Mouse (Mus musculus) adipocyte (in vitro differentiated cells): ENCODE results near the gene Cd40.

Source experiments
- DNase-seq: peaks from one replicate; pipeline ENCODE4 v3.0.0-alpha.2; 2016; ENCODE audit warnings: low spot score

Gene Cd40

DNA sequence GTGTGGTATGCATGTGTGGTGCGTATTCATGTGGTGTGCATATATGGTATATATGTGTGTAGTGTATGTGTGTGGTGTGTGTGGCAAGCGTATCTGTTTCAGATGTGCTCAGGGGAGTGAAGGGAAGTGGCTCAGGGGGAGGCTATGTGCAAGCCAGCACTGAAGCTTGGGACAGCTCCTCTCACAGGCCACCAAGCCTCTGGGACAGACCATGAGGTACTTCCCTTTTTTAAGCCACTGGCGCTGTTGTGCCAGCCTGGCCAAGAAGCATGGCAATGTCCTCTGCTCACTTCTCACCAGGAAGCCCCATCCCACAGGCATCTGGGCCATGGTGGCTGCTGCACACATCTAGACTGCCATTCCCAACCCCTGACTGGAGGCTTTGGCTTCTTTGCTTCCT is 47.5 kb downstream of the Cd40 start:
- DNase-seq, result no peak

DNA sequence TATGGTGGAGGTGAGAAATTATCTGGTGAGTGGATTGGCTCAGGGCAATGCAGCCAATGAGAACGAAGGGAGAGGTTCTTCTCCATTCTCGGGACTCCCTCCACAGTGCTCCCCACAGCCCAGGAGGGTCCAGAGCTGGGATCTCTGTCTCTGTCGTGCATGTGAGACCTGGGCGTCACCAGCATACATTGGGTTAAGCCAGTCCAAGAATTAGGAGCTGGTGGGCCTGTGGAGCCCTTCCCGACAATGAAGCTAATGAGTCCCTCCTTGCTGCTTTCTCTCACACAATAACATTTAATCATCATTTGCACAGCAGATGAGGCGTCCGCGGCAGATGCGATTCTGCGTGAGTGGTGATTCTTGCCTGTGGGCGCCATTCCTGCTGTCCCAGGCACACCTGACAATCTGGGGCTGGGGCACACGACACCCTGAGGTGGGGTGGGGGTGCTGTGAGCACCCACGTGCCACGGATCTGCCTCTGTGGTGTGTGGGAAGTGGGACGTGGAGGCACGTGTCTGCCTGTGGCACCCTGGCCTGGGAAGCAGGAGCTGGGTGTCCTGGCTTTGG is 50.2 kb downstream of the Cd40 start:
- DNase-seq, result no peak

DNA sequence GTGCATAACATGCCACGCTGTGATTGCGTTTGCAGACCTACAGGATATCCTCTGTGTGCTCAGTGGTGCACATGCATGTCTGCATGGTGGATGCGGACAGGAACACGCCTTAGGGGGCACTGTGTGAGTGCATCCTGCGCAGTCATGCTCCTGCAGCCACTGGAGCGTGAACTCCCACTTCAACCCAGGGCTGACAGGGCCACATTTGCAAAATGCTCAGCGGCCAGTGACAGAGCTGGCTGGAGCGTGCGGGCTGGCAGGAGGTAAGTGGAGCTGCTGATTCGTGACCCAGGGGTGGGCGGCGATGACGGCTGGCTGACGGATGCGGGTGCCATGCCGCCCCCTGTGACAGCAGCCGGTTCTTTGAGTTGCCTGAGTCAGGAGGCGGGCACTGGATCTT is 51.2 kb downstream of the Cd40 start:
- DNase-seq, result no peak

DNA sequence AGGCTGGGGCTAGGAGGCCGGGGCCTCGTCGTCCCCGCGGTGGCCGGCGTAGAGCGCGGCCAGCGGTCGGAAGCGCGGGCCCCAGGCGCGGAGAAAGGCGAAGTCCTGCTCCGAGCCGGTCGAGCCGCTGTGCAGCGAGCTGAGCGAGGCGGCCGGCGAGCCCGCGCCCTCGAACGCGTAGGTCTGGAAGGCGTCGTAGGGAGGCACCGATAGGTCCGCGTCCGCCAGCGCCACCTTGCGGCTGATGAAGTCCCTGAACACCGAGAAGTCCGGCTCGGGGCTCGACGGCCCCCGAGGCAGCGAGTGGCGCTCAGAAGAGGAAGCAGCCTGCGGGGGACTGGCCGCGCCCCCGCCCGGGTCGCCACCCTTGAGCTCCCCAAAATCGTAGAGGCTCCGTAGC is 56.7 kb downstream of the Cd40 start:
- no peak for DNase-seq

DNA sequence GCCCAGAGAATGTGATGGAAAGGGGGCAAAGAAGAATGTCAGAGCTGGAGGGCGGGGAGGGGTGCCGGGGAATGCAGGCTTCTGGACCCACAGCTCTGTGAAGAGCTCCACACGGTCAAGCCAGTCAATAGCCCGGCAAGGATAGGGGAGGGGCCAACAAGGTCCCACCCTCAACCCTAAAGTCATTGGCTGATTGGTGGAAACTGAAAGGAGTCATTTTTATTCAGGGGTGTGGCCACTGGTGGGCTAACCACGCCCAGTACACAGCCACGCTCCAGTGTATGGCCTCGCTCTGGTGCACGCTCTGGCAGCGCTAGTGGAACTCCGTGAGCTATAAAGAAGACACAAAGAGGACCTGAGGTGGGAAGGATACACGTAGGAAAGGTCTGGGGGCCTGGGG is 58.3 kb downstream of the Cd40 start:
- DNase-seq, result no peak

DNA sequence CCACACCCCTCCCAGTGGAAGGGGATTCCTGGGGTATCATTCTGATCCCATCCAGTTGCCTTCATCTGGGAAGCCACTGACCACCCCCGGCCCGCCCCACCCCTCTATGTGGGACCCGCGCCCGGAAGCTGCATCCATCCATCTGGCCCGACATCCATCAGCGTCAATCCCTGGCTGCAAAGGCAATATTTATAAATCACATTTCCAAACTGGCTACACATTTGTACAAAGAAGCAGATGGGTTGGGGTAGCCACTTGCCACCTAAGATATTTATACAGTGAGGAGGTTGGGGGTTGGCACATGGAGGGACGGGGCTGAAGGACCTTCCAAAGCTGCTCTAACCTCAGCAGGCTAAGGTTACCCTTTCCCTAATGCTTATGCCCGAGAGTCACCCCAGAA is 65.3 kb downstream of the Cd40 start:
- no peak for DNase-seq

DNA sequence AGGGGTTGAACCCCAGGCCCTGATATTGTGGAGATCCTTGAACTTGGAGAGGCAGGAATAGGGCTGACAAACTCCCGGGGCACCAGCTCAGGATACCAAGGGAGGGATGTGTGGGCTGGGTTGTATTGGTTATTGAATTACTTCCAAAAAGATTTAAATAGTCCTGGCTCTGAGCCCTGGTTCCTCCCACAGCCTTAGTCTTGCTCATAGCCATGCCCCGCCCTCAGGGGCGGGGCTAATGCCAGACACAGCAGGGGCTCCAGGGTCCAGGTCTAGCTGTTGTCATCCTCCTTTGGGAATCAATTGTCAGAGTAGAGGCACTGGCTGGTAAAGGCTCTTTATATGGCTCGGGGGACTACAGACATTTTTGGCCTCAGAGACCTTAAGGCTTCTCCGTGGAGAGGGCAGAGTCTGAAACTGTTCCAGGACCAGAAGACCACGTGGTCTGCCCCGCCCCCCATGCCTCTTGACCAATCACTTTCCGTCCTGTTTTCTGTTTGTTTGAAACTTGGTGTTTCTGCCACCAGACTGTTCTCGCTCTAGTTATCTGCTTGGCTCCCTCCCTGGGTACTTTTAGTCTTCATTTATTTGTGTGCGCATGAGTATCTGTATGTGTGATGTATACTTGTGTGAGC is 65.9 kb downstream of the Cd40 start:
- DNase-seq, result peak; percentile 10
